Mouse (Mus musculus) hindbrain, embryonic 13.5 days (tissue): ENCODE results near the gene Snd1. TPM values are rescaled to one million over a fixed set of nuclear protein-coding genes. Genes with fewer than 3 reads are reported as not detected.

Experiments
- ATAC-seq: fragments of 200-750 bp; cut with Nextera tagmentation; 2 replicates; pipeline ENCODE4 v1.8.0; 2017; ENCODE audit warnings: moderate TSS enrichment; ENCODE audit not compliant: low FRiP score
- H3K27ac ChIP-seq: fragments of 300-500 bp; sonication (generic); 2 replicates; pipeline ENCODE4 v1.5.1; 2015; ENCODE audit warnings: inconsistent platforms, mild to moderate bottlenecking, moderate library complexity
- H3K27me3 ChIP-seq: fragments of 300-500 bp; sonication (generic); 2 replicates; pipeline ENCODE4 v1.6.1; 2015; ENCODE audit warnings: mild to moderate bottlenecking, inconsistent platforms
- H3K36me3 ChIP-seq: fragments of 300-500 bp; sonication (generic); 2 replicates; pipeline ENCODE4 v1.6.1; 2015; ENCODE audit warnings: mild to moderate bottlenecking, inconsistent platforms
- H3K4me1 ChIP-seq: fragments of 300-500 bp; sonication (generic); replicated peaks from 2 replicates; pipeline ENCODE4 v1.6.1; 2015; ENCODE audit warnings: inconsistent platforms
- H3K4me2 ChIP-seq: fragments of 300-500 bp; sonication (generic); 2 replicates; pipeline ENCODE4 v1.6.1; 2015; ENCODE audit warnings: inconsistent platforms, mild to moderate bottlenecking, moderate library complexity
- H3K4me3 ChIP-seq: fragments of 300-500 bp; sonication (generic); 2 replicates; pipeline ENCODE4 v1.5.1; 2015; ENCODE audit warnings: mild to moderate bottlenecking, inconsistent platforms
- H3K9ac ChIP-seq: fragments of 300-500 bp; sonication (generic); 2 replicates; pipeline ENCODE4 v1.6.1; 2015; ENCODE audit warnings: mild to moderate bottlenecking, inconsistent platforms
- H3K9me3 ChIP-seq: fragments of 300-500 bp; sonication (generic); 2 replicates; pipeline ENCODE4 v1.6.1; 2016; ENCODE audit warnings: inconsistent platforms
- WGBS: fragments of 180-500 bp; shearing (Covaris S2); methylation state at CpG from one replicate; pipeline ENCODE4 v1.1.7; 2015; 5-methylcytosine and 5-hydroxymethylcytosine counted together
- polyA plus RNA-seq: library from polyadenylated mRNA; unstranded; fragments of >200 nt; fragmentation: Nextera tagmentation; extraction: Ambion mirVana; gene quantifications from 2 replicates; pipeline ENCODE4 v1.2.1, GENCODE M21; 2015

Snd1 gene
- polyA plus RNA-seq, 1 experiment from 2014 or later, result 81.2 TPM

DNA sequence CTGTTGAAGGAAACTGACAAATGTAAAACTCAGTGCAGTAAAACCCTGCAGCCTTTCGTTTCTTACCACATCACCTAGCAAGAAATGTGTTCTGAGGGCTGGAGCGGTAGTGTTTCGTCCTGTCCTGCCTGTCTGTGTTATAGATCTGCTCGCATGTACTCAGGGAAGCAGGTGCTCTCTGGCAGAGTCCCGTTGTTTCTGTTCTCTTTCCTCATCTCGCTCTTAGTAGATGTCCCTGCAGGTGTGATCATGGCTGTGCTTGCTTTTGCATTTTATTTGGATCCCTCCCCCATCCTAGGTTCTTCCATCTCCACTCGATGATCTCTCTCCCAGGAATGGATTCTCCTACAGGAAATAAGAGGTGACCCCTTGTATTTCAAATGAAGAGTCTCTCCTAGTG is 80.5 kb downstream of the Snd1 start:
- no peak for ATAC-seq
- no peaks in the 10 kb centered on the region for H3K36me3 ChIP-seq
- WGBS, result 86% methylated on average over 7 of the region's 7 CpGs
- H3K4me1 ChIP-seq, result peaks cover 45% of the 10 kb centered on the region
- no peaks in the 10 kb centered on the region for H3K27me3 ChIP-seq
- no peaks in the 10 kb centered on the region for H3K9me3 ChIP-seq
- no peak overlapping the region for H3K4me3 ChIP-seq
- no peak overlapping the region for H3K4me2 ChIP-seq
- H3K27ac ChIP-seq, result no peak overlapping the region
- H3K9ac ChIP-seq, result no peak overlapping the region

- H3K4me3 ChIP-seq, result no peak overlapping the region
- H3K4me1 ChIP-seq, result peaks cover 36% of the 10 kb centered on the region
- H3K36me3 ChIP-seq, result no peaks in the 10 kb centered on the region
- H3K9ac ChIP-seq, result no peak overlapping the region
- no peaks in the 10 kb centered on the region for H3K9me3 ChIP-seq
- no peak overlapping the region for H3K4me2 ChIP-seq
- peak overlapping the region; percentile 10; the same call in 1 of the 2 replicates for H3K27ac ChIP-seq
- no peaks in the 10 kb centered on the region for H3K27me3 ChIP-seq
- 51% methylated on average over 6 of the region's 6 CpGs for WGBS
- no peak for ATAC-seq
Measured at GRCm38 (mm10) chr6:28557728-28558127, 82.8 kb downstream of the Snd1 start.

DNA sequence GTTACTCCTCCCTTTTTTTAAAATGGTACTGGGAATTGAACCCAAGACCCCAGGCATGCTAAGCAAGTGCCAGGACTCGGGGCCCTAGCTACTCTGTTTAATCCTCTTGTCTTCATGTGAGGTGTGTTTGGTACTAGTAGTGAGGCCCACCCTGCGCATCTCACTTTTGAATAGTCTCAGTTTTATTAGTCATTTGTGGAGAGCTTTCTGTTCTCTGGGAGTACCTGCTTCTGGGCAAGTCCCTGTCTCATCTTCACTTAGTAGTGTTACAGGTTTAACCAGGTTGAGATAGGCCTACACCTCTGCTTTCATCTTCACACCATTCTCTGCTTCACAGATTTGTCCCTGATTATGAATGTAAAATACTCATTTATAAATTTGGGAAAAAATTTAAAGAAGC is 84.5 kb downstream of the Snd1 start:
- Histone ChIP-seq H3K4me1 (peaks cover 23% of the 10 kb centered on the region), H3K4me2 (no peak overlapping the region), H3K9ac (no peak overlapping the region), H3K36me3 (no peaks in the 10 kb centered on the region), H3K27ac (no peak overlapping the region), H3K9me3 (no peaks in the 10 kb centered on the region), H3K4me3 (no peak overlapping the region), H3K27me3 (no peaks in the 10 kb centered on the region)
- no peak for ATAC-seq
- 97% methylated on average over 2 of the region's 2 CpGs for WGBS

DNA sequence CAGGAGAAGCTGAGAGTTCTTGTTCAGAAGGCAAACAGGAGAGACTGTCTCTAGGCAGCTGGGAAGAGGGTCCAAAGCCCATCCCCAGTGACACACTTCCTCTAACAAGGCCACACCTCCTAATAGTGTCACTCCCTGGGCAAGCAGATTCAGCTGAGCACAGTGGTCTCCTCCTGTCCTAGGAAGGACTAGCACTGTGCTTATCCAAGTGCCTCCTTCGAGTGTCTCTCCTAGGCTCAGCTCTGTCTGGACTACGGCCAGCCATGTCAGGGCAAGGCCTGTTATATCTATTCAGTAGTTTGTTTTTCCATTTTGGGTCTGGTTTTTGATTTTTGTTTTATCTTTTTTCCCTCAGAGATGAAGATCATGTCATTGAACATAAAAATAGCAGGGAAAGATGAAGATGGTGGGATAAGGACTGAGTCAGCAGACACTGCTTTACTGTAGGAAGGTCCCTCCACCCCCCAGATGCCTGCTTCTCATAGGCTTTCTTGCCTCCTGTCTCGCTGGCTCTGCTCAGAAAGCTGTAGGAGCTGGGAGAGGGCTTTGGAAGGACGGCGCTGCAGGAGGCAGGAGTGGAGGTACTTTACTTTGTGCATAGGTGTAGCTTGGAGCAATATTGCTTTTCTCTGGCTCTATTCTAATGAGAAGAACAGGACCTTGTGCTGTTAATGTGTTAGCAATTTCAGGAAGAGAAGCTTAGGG is 86.5 kb downstream of the Snd1 start:
- Histone ChIP-seq H3K27me3 (no peaks in the 10 kb centered on the region), H3K36me3 (peaks cover 5% of the 10 kb centered on the region), H3K27ac (no peak overlapping the region), H3K4me2 (no peak overlapping the region), H3K9me3 (no peaks in the 10 kb centered on the region), H3K9ac (no peak overlapping the region), H3K4me3 (no peak overlapping the region), H3K4me1 (peaks cover 22% of the 10 kb centered on the region)
- no peak for ATAC-seq
- WGBS, result 90% methylated on average over 5 of the region's 5 CpGs

- ATAC-seq, result no peak
- WGBS, result 76% methylated on average over 4 of the region's 4 CpGs
Measured at GRCm38 (mm10) chr6:28562323-28563044, 87.5 kb downstream of the Snd1 start.

GRCm38 (mm10) chr6:28567978-28568377 is 93.0 kb downstream of the Snd1 start:
- Histone ChIP-seq H3K36me3 (peaks cover 5% of the 10 kb centered on the region), H3K9me3 (no peaks in the 10 kb centered on the region), H3K4me1 (peaks cover 13% of the 10 kb centered on the region), H3K27me3 (no peaks in the 10 kb centered on the region), H3K27ac (no peak overlapping the region), H3K9ac (no peak overlapping the region), H3K4me2 (no peak overlapping the region), H3K4me3 (no peak overlapping the region)
- 72% methylated on average over 6 of the region's 6 CpGs for WGBS
- ATAC-seq, result no peak

More at GRCm38 (mm10) chr6:28562323-28563044, 87.5 kb downstream of the Snd1 start:
- Histone ChIP-seq H3K4me3 (no peak overlapping the region), H3K27ac (no peak overlapping the region), H3K36me3 (peaks cover 5% of the 10 kb centered on the region), H3K4me1 (peaks cover 17% of the 10 kb centered on the region), H3K9me3 (no peaks in the 10 kb centered on the region), H3K27me3 (no peaks in the 10 kb centered on the region), H3K9ac (no peak overlapping the region), H3K4me2 (no peak overlapping the region)

GRCm38 (mm10) chr6:28571946-28572345 is 97.0 kb downstream of the Snd1 start:
- Histone ChIP-seq H3K27ac (no peak overlapping the region), H3K9ac (no peak overlapping the region), H3K4me3 (no peak overlapping the region), H3K4me2 (no peak overlapping the region), H3K9me3 (no peaks in the 10 kb centered on the region), H3K27me3 (no peaks in the 10 kb centered on the region), H3K36me3 (no peaks in the 10 kb centered on the region), H3K4me1 (peaks cover 33% of the 10 kb centered on the region)
- ATAC-seq, result no peak
- WGBS, result 77% methylated on average over 2 of the region's 2 CpGs

GRCm38 (mm10) chr6:28572991-28573759 is 98.2 kb downstream of the Snd1 start:
- H3K4me2 ChIP-seq, result peak overlapping the region; percentile 2
- no peaks in the 10 kb centered on the region for H3K9me3 ChIP-seq
- peak overlapping the region; percentile 68 for H3K27ac ChIP-seq
- H3K9ac ChIP-seq, result 0 out of 2 replicates have a peak overlapping the region, but pooled peaks have one; percentile 4
- H3K36me3 ChIP-seq, result no peaks in the 10 kb centered on the region
- no peak overlapping the region for H3K4me3 ChIP-seq
- WGBS, result 27% methylated on average over 11 of the region's 11 CpGs
- H3K27me3 ChIP-seq, result no peaks in the 10 kb centered on the region
- peaks cover 33% of the 10 kb centered on the region for H3K4me1 ChIP-seq
- peak; percentile 85 for ATAC-seq

DNA sequence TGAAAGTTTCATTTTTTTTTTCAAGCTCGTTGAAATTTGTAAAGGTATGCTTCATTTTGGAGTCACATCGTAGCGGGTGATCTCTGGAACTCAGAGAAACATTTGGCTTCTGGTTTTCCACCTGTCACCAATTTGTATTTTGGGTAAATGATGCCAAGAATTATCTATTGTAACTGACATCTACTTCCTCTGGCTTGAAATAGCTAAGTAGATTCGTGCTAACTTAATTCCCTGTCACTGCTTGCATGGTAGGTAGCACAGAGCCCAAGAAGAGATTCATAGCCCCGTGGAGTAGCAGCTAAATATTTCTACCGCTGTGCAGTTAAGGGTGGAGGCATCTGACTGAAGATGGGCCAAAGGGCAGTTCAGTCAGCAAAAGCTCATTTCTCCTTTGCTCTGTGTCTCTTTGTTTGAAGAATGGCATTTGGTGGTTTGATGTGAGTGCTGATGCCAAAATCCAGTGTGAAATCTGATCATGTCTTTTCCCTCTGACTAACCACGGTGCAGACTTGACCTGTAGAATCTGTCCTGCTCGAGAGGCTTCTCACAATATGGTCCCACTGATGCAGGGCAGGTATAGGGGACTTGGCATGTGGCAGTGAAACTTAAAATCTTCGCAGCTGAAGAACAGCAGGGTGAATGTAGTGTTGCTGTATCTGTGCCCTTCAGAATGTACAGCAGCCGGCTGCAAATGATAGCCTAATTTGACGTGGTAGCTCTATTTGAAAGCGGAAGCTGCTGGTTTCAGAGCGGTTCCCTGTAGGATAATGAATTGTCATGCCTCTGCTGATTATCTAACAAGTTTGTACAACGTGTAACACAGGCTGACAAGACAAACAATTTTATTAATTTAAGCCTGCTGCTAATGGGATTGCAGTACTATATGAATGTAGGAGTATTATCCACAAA is 101.7 kb downstream of the Snd1 start:
- Histone ChIP-seq H3K4me1 (peaks cover 31% of the 10 kb centered on the region), H3K4me3 (no peak overlapping the region), H3K9ac (no peak overlapping the region), H3K27ac (peak overlapping the region; percentile 66; the same call in 1 of the 2 replicates), H3K9me3 (no peaks in the 10 kb centered on the region), H3K4me2 (no peak overlapping the region), H3K27me3 (no peaks in the 10 kb centered on the region), H3K36me3 (no peaks in the 10 kb centered on the region)
- ATAC-seq, result no peak
- WGBS, result 49% methylated on average over 14 of the region's 14 CpGs

DNA sequence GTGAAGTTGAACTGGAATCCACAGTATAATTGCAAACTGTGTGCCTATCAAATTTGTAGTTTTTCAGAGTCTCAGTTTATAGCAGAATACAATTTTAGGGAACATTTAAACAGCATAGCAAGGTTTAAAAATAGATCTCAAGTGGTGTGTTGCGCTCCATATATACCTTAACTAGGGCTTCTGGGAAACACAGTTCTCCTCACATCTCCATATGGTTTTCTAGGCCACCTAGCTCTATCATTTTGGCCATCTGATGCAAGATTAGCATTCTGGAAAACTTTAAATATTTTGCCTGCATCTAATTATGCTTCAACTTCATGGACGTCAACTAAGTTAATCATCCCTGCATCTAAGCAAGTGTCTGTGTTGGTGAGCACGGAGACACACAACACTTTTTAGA is 107.9 kb downstream of the Snd1 start:
- ATAC-seq, result no peak
- Histone ChIP-seq H3K4me1 (no peaks in the 10 kb centered on the region; the same call in 1 of the 2 replicates), H3K9me3 (no peaks in the 10 kb centered on the region), H3K9ac (no peak overlapping the region), H3K27me3 (no peaks in the 10 kb centered on the region), H3K4me2 (no peak overlapping the region), H3K27ac (no peak overlapping the region), H3K36me3 (no peaks in the 10 kb centered on the region), H3K4me3 (no peak overlapping the region)
- 97% methylated on average over 3 of the region's 3 CpGs for WGBS

DNA sequence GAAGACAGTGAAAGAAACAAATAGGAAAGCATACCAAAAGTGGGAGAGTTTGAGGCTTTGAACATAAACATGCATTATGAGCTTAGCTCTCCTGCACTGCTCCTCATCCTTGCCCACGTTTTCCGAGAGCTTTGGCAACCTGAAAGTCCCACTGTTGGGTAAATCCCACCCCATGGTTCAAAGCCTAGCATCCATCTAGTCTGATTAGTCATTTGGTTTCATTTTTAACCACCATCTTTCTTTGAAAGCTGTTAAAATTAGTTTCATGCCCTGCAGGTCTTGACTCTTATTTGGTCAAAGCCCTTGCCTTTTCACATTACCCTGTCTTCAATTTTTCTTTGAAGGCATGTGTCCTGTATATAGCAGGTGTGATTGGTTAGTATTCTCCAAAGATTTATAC is 108.5 kb downstream of the Snd1 start:
- Histone ChIP-seq H3K4me1 (peaks cover 3% of the 10 kb centered on the region), H3K9ac (no peak overlapping the region), H3K36me3 (no peaks in the 10 kb centered on the region), H3K4me2 (no peak overlapping the region), H3K9me3 (no peaks in the 10 kb centered on the region), H3K27me3 (no peaks in the 10 kb centered on the region), H3K27ac (no peak overlapping the region), H3K4me3 (no peak overlapping the region)
- ATAC-seq, result no peak
- 93% methylated on average over 2 of the region's 2 CpGs for WGBS
